8 mouse cellular contexts compared by ENCODE assay signal in genomic region chr2:90566046-90566445, GRCm38 (mm10). TPM values are rescaled to one million over a fixed set of nuclear protein-coding genes. Genes with fewer than 3 reads are reported as not detected.
DNase-seq lines count a peak whose midpoint lies in the region; TF ChIP-seq lines count a peak whose summit lies in the region.

No protein-coding gene starts in this region.

- TF ChIP-seq CTCF in left cerebral cortex, adult 2 months (IDR thresholded peaks at IDR 0.05) = no peak

- H3K27ac ChIP-seq in left cerebral cortex, adult 2 months = no peak overlapping the region

- peak; percentile 56 to 63 for DNase-seq in cerebellum, postnatal 25 days
- DNase-seq in cerebellum, postnatal 36 days = no peak
- peak; percentile 16 for DNase-seq in urinary bladder, postnatal 14 days (ENCODE audit: low spot score)
- DNase-seq in urinary bladder, postnatal 10 days (ENCODE audit: low spot score) = no peak
- DNase-seq in kidney, postnatal 14 days = peak; percentile 56
- no peak for DNase-seq in left cerebral cortex, adult 2 months (ENCODE audit: extremely low spot score in 1 of 2, low spot score in 2 of 2)
- DNase-seq in ovary, adult 18-20 months (ENCODE audit: low spot score) = no peak
- DNase-seq in urinary bladder, postnatal 25 days (ENCODE audit: low spot score) = no peak

- intact Hi-C loops in left cerebral cortex, adult 2 months (cut with DNase I) = no loop called here

- no peak overlapping the region for H3K4me3 ChIP-seq in left cerebral cortex, adult 2 months

RNA-seq across cellular contexts. Expression of gene Ptprj, which starts 14.4 kb away (rescaled TPM):
- total RNA-seq in left cerebral cortex, adult 2 months (2021) = 100 to 1,000 TPM; 114 to 117 TPM

Comparison
In these comparisons a context has a peak if more than half of its experiments do, and no peak if none do; other contexts are left out.
1. DNase-seq: peak in cerebellum, postnatal 25 days (2 of 2), urinary bladder, postnatal 14 days (single experiment) and kidney, postnatal 14 days (single experiment); none in cerebellum, postnatal 36 days (0 of 2), urinary bladder, postnatal 10 days (single experiment), left cerebral cortex, adult 2 months (0 of 2), ovary, adult 18-20 months (single experiment) and urinary bladder, postnatal 25 days (single experiment).